Mouse (Mus musculus): ENCODE data around the gene Stk24. TPM values are rescaled to one million over a fixed set of nuclear protein-coding genes. Genes with fewer than 3 reads are reported as not detected.

Gene Stk24
- polyA plus RNA-seq, 1 experiment, result 37.2 TPM

GRCm38 (mm10) chr14:121329401-121330089, 50.3 kb downstream of the Stk24 start:
- Histone ChIP-seq H3K4me1 (ENCODE audit: control insufficient read depth, insufficient read depth, low read length) (peaks cover 16% of the 10 kb centered on the region), H3K27ac (ENCODE audit: insufficient read depth, low read length) (no peak overlapping the region), H3K27me3 (ENCODE audit: control insufficient read depth, insufficient read depth, low read length) (no peaks in the 10 kb centered on the region), H3K4me3 (replicated peaks; ENCODE audit: insufficient read depth, low read depth, low read length) (no peak overlapping the region)
- DNase-seq, result no peak
- no peak for TF ChIP-seq POLR2A (IDR thresholded peaks at IDR 0.05; ENCODE audit: borderline replicate concordance, insufficient read depth, low read length)
- no peak for TF ChIP-seq CTCF (IDR thresholded peaks at IDR 0.05; ENCODE audit: borderline replicate concordance, insufficient read depth, low read depth, low read length)
- WGBS, result 87% methylated on average over 5 of the region's 5 CpGs

- 87% methylated on average over 5 of the region's 5 CpGs for WGBS
- TF ChIP-seq POLR2A (IDR thresholded peaks at IDR 0.05; ENCODE audit: borderline replicate concordance, insufficient read depth, low read length) (no peak), CTCF (IDR thresholded peaks at IDR 0.05; ENCODE audit: borderline replicate concordance, insufficient read depth, low read depth, low read length) (no peak)
- Histone ChIP-seq H3K27me3 (ENCODE audit: control insufficient read depth, insufficient read depth, low read length) (no peaks in the 10 kb centered on the region), H3K4me1 (ENCODE audit: control insufficient read depth, insufficient read depth, low read length) (peaks cover 16% of the 10 kb centered on the region), H3K4me3 (replicated peaks; ENCODE audit: insufficient read depth, low read depth, low read length) (no peak overlapping the region), H3K27ac (ENCODE audit: insufficient read depth, low read length) (no peak overlapping the region)
- DNase-seq, result no peak
Measured at GRCm38 (mm10) chr14:121328878-121329277, 50.9 kb downstream of the Stk24 start.

GRCm38 (mm10) chr14:121326432-121326831, 53.4 kb downstream of the Stk24 start:
- Histone ChIP-seq H3K27ac (ENCODE audit: insufficient read depth, low read length) (peak overlapping the region; percentile 73; the same call in 1 of the 2 replicates), H3K4me3 (replicated peaks; ENCODE audit: insufficient read depth, low read depth, low read length) (no peak overlapping the region), H3K27me3 (ENCODE audit: control insufficient read depth, insufficient read depth, low read length) (no peaks in the 10 kb centered on the region), H3K4me1 (ENCODE audit: control insufficient read depth, insufficient read depth, low read length) (peaks cover 16% of the 10 kb centered on the region)
- WGBS, result 7% methylated on average over 2 of the region's 2 CpGs
- peak; percentile 40 to 66 for DNase-seq
- TF ChIP-seq POLR2A (IDR thresholded peaks at IDR 0.05; ENCODE audit: borderline replicate concordance, insufficient read depth, low read length) (no peak), CTCF (IDR thresholded peaks at IDR 0.05; ENCODE audit: borderline replicate concordance, insufficient read depth, low read depth, low read length) (no peak)

- TF ChIP-seq CTCF (IDR thresholded peaks at IDR 0.05; ENCODE audit: borderline replicate concordance, insufficient read depth, low read depth, low read length) (no peak), POLR2A (IDR thresholded peaks at IDR 0.05; ENCODE audit: borderline replicate concordance, insufficient read depth, low read length) (no peak)
- Histone ChIP-seq H3K4me1 (ENCODE audit: control insufficient read depth, insufficient read depth, low read length) (peaks cover 16% of the 10 kb centered on the region), H3K27ac (ENCODE audit: insufficient read depth, low read length) (no peak overlapping the region), H3K4me3 (replicated peaks; ENCODE audit: insufficient read depth, low read depth, low read length) (no peak overlapping the region), H3K27me3 (ENCODE audit: control insufficient read depth, insufficient read depth, low read length) (no peaks in the 10 kb centered on the region)
- DNase-seq, result no peak
- 87% methylated on average over 17 of the region's 17 CpGs for WGBS
Measured at GRCm38 (mm10) chr14:121324521-121325330, 55.1 kb downstream of the Stk24 start.

- DNase-seq, result no peak
- no peak for TF ChIP-seq POLR2A (IDR thresholded peaks at IDR 0.05; ENCODE audit: borderline replicate concordance, insufficient read depth, low read length)
- TF ChIP-seq CTCF (IDR thresholded peaks at IDR 0.05; ENCODE audit: borderline replicate concordance, insufficient read depth, low read depth, low read length), result no peak
- H3K27ac ChIP-seq (ENCODE audit: insufficient read depth, low read length), result no peak overlapping the region
- H3K4me3 ChIP-seq (replicated peaks; ENCODE audit: insufficient read depth, low read depth, low read length), result no peak overlapping the region
- H3K4me1 ChIP-seq (ENCODE audit: control insufficient read depth, insufficient read depth, low read length), result peaks cover 16% of the 10 kb centered on the region
- WGBS, result 91% methylated on average over 7 of the region's 7 CpGs
- no peaks in the 10 kb centered on the region for H3K27me3 ChIP-seq (ENCODE audit: control insufficient read depth, insufficient read depth, low read length)
Measured at GRCm38 (mm10) chr14:121322641-121323040, 57.2 kb downstream of the Stk24 start.

- H3K4me3 ChIP-seq (replicated peaks; ENCODE audit: insufficient read depth, low read depth, low read length), result no peak overlapping the region
- no peak overlapping the region for H3K27ac ChIP-seq (ENCODE audit: insufficient read depth, low read length)
- peaks cover 12% of the 10 kb centered on the region for H3K4me1 ChIP-seq (ENCODE audit: control insufficient read depth, insufficient read depth, low read length)
- TF ChIP-seq POLR2A (IDR thresholded peaks at IDR 0.05; ENCODE audit: borderline replicate concordance, insufficient read depth, low read length) (no peak), CTCF (IDR thresholded peaks at IDR 0.05; ENCODE audit: borderline replicate concordance, insufficient read depth, low read depth, low read length) (no peak)
- no peak for DNase-seq
- H3K27me3 ChIP-seq (ENCODE audit: control insufficient read depth, insufficient read depth, low read length), result no peaks in the 10 kb centered on the region
- whole genome bisulfite sequencing, result 93% methylated on average over 5 of the region's 5 CpGs
Measured at GRCm38 (mm10) chr14:121322150-121322549, 57.7 kb downstream of the Stk24 start.

- Histone ChIP-seq H3K4me3 (replicated peaks; ENCODE audit: insufficient read depth, low read depth, low read length) (no peak overlapping the region), H3K27ac (ENCODE audit: insufficient read depth, low read length) (no peak overlapping the region), H3K27me3 (ENCODE audit: control insufficient read depth, insufficient read depth, low read length) (no peaks in the 10 kb centered on the region), H3K4me1 (ENCODE audit: control insufficient read depth, insufficient read depth, low read length) (peaks cover 12% of the 10 kb centered on the region)
- DNase-seq, result no peak
- no peak for TF ChIP-seq POLR2A (IDR thresholded peaks at IDR 0.05; ENCODE audit: borderline replicate concordance, insufficient read depth, low read length)
- no peak for TF ChIP-seq CTCF (IDR thresholded peaks at IDR 0.05; ENCODE audit: borderline replicate concordance, insufficient read depth, low read depth, low read length)
- 86% methylated on average over 5 of the region's 5 CpGs for WGBS
Measured at GRCm38 (mm10) chr14:121318382-121318781, 61.4 kb downstream of the Stk24 start.

All from cerebellum, adult 2 months (tissue).